Mouse (Mus musculus) erythroid progenitor cell, adult 5-6 weeks (primary cell): ENCODE data around the gene Nlrc4. TPM values are rescaled to one million over a fixed set of nuclear protein-coding genes. Genes with fewer than 3 reads are reported as not detected.

Experiments
- ATAC-seq: replicated peaks from 2 replicates; pipeline ENCODE4 v1.8.0; 2016; ENCODE audit warnings: moderate number of reproducible peaks, mild to moderate bottlenecking, moderate TSS enrichment, inconsistent platforms; ENCODE audit not compliant: poor library complexity, low FRiP score, severe bottlenecking
- total RNA-seq, 2 experiments: library from RNA; stranded (forward) in 1 of 2; stranded (reverse) in 1 of 2; fragments of 150-400 nt in 1 of 2; fragments of 186-747, 209-891 nt in 1 of 2; gene quantifications; 2 replicates each; pipeline versions ENCODE4 v1.2.3 to v1.2.4; 2015 to 2017; ENCODE audit warnings: low replicate concordance in 2 of 2

Nlrc4 gene
- total RNA-seq, 2 experiments from 2014 or later, result 0.91 TPM; not detected in 1

DNA sequence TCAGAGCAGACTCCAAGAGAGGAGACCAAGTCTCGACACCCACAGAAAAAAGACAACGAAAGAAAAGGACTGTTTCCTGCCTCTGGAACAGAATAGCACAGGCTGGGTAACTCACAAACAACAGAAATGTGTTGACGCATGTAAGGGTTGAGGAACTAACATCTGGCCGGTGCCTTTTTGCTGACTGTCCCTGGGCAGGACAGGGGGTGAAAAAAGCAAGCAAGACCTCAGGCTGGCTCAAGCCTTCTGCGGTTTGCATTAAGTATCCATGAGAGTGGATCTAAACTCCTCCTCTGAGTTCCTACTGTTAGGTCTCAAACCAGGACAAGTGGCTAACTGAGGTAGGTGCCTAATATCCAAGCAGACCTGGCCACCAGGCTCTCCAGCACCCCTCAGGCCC, 26.3 kb downstream of the Nlrc4 start:
- ATAC-seq, result no peak

- ATAC-seq, result no peak
Measured at GRCm38 (mm10) chr17:74431481-74431880, 27.5 kb downstream of the Nlrc4 start.

- no peak for ATAC-seq
Measured at GRCm38 (mm10) chr17:74430074-74430473, 28.9 kb downstream of the Nlrc4 start.

- ATAC-seq, result no peak
Measured at GRCm38 (mm10) chr17:74424401-74425005, 34.4 kb downstream of the Nlrc4 start.

DNA sequence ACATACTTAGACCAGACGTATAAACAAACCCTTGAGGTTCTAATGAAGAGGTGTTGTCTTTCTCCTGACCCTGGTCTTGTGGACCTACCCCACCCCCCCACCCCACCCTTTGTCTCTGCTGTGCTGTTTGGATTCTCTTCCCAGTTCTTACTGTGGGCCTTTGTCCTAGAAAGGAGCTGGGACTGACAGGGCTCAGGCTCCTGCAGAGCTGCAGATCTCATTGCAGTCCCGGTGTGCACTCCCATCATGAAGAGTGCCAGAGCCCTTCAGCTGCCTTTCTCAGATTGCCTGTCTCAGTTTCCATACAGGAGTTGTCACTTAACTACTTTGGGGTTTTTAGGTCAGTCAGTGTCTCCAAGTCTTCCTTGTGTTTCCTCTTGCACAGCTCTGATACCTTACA, 38.3 kb downstream of the Nlrc4 start:
- ATAC-seq, result no peak

- ATAC-seq, result no peak
Measured at GRCm38 (mm10) chr17:74418171-74418570, 40.8 kb downstream of the Nlrc4 start.

- no peak for ATAC-seq
Measured at GRCm38 (mm10) chr17:74416841-74417360, 42.0 kb downstream of the Nlrc4 start.

GRCm38 (mm10) chr17:74414671-74415070, 44.3 kb downstream of the Nlrc4 start:
- ATAC-seq, result no peak

- ATAC-seq, result no peak
Measured at GRCm38 (mm10) chr17:74413324-74413723, 45.6 kb downstream of the Nlrc4 start.

DNA sequence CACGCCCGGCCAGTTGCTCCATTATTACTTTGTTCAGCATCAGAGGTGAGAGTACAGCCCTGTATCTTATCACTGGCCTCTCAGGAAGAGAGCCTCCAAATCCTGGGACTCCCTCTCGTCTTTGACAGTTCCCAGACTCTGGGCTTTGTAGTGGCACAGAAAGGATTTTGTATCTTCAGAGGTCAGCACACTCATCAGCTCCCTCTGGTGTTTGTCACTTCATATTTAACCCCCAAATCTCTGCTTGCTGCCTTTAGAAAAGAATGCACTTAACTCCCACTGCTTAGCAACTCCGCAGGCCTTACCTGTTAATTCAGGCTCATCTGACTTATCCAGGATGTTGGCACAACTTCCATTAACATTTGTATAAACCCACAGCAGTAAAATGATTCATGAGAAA, 49.2 kb downstream of the Nlrc4 start:
- no peak for ATAC-seq

DNA sequence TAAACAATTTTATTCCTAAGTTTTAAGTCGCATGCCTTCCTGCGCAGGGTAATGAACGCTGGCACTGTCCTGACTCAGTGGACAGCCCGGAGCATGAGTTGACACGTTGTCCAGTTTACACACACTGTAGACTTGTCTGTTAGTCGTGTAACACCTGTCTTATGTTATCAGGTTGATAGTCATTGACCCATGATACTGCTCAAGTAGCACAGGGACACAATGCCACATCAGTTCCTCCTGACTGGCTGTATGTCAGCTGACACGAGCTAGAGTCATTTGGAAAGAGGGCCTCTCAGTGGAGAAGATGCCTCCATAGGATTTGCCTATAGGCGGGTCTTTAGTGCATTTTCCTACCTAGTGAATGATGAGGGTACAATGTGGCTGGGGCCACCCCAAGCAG, 52.5 kb downstream of the Nlrc4 start:
- ATAC-seq, result no peak

DNA sequence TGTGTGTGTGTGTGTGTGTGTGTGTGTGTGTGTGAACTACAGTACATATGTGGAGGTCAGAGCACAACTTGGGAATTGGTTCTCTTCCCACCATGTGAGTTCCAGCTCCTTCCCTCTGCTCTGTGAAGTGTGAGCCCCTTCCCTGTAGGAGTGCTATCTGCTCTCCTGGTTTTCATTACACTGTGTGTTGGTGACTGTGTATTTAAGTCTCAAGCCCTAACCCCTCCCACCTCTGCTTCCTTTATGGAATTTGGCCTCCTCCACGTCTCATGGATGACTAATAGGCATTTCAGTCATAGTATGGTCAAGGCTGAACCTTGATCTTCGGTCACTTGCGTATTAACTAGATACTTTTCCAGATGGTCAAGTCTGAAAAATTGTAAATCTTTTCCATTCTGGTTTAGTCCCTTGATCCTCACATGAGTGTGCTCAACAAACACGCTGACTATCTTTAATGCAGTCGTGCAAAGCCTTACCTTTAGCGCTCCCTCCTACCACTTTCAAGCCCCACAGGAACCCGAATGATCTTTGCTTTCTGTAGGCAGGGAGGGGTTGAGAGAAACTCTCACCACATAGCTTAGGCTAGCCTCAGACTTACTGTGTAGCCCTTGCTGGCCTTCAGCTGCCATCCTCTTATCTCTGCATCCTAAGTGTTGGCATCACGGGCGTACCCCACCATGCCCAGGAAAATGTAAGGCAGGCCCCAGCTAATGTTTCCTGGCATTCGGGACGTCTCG, 56.3 kb downstream of the Nlrc4 start:
- no peak for ATAC-seq

DNA sequence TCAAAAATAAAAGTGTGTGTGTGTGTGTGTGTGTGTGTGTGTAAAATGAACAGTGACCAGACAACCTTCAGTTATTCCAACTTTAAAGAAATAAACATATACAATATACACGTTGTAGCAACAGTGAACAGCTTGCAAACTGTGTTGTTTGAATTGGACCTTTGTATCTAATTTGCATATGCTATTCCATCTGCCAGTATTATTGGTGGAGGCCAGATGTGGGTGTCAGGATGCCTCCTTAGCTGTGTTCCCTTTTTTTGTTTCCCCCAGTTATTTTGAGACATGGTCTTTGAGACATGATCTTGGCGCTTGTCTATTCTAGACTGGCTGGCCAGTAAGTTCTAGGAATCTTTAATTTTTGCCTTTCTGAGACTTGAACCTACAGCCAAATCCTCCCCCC, 61.8 kb downstream of the Nlrc4 start:
- ATAC-seq, result no peak

DNA sequence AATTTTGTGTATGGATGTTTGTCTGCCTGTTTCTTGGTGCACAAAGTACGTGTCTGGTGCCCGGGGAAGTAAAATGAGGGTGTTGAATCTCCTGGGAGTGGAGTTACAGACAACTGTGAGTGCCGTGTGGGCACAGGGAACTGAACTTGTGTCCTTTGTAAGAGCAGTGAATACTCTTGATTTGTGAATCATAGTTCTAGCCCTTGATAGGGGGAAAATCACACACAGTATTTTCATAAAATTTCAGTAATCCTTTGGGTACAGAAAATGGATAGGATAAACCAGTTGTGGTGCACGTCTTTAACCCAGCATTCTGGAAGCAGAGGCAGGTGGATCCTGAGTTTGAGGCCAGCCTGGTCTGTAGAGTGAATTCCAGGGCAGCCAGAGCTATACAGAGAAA, 62.2 kb downstream of the Nlrc4 start:
- no peak for ATAC-seq

DNA sequence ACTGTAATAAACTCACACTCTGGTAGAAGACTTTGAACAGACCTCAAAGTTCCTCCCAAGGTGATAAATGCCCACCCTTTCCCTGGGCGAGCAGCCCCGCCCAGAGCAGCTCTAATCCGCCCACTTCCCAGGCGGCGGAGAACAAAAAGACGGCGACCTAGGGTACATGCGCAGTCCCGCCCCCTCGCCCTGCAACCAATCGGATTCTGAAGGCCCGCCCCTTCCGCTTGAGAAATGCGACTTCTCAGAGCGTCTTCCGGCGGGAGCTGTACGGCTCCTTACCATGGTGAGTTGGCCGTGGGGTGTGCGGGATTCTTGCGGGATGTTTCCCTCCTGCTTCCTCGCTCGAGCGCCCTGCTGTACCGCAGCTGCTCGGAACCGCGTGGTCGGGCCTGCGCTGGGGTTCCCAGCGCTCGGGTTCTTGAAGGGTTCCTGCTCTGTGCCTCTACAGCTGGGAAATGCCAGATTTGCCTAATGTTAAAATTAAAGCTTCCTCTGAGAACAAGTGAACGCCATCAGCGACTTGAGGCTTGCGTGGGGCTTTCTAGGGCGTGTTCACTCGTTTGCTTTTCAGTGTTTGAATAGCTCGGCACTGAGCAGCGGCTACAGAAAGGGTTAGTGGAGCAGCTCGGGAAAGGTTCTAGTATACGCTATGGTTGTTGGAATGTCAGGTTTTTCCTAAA, 63.4 kb downstream of the Nlrc4 start, which contains the start of gene Slc30a6:
Slc30a6 (plus strand) TSS at position 226 of the 683 bp plus-strand sequence.
- peak; percentile 99 for ATAC-seq

DNA sequence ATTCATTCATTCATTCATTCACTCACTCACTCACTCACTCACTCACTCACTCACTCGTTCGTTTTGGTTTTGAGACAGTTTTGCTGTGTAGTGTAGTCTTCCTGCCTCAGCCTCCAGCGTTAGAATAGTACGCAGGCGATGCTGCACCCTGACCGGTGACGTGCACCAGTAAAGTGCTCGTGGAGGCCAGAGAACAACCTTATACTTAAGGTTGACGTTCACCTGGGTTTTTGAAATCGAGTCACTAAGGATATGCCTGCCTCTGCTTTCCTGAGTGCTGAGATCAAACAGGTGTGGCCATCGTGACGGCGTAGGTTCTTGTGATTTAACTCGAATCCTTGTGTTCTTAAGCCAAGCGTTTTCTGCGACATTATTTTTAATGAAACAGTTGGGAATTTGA, 64.1 kb downstream of the Nlrc4 start:
- peak; percentile 45 for ATAC-seq

- no peak for ATAC-seq
Measured at GRCm38 (mm10) chr17:74394381-74394780, 64.6 kb downstream of the Nlrc4 start.

DNA sequence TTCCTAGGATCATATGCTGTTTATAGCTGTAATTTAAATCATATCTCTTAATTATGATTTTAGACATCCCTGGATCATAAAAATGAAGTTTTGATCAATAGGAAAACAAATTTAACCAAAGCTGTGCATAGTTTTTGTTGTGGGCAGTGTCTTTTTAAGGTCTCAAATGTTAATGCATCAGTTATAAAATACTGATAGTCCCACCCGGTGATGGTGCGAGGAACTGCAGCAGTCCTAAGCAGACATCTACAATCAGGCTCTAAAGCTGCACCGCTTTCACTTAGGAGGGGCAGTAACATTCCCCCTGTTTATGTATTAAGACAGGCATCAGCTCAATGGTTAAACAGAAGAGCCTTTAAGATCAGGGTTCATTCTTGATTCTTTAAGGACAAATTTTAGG, 69.1 kb downstream of the Nlrc4 start:
- ATAC-seq, result no peak

- no peak for ATAC-seq
Measured at GRCm38 (mm10) chr17:74386657-74387056, 72.3 kb downstream of the Nlrc4 start.

- ATAC-seq, result no peak
Measured at GRCm38 (mm10) chr17:74376916-74377315, 82.0 kb downstream of the Nlrc4 start.
